Mouse (Mus musculus) liver, embryonic 14.5 days (tissue): Measurements from ENCODE around the gene Calhm1.

Source experiments
- CTCF ChIP-seq: IDR thresholded peaks from 2 replicates; pipeline ENCODE4 v1.5.1; 2016; ENCODE audit warnings: antibody characterized with exemption, low read depth, control low read depth
- EP300 ChIP-seq: IDR thresholded peaks from 2 replicates; pipeline ENCODE4 v1.6.1; 2016; ENCODE audit warnings: antibody characterized with exemption, low read depth

GRCm38 (mm10) chr19:47166758-47167157 is 22.7 kb upstream of the Calhm1 start:
- TF ChIP-seq CTCF (no peak), EP300 (no peak)
